Mouse (Mus musculus): ENCODE data around the gene Tmem128. TPM values are rescaled to one million over a fixed set of nuclear protein-coding genes. Genes with fewer than 3 reads are reported as not detected.

Tmem128 gene
- 24.3 and 24.4 TPM in 2 replicates for polyA plus RNA-seq (2012; rRNA removed)

GRCm38 (mm10) chr5:38260107-38260682 is at the start of gene Tmem128:
Gene Tmem128, plus strand, starts transcription at chr5:38260185.

DNA sequence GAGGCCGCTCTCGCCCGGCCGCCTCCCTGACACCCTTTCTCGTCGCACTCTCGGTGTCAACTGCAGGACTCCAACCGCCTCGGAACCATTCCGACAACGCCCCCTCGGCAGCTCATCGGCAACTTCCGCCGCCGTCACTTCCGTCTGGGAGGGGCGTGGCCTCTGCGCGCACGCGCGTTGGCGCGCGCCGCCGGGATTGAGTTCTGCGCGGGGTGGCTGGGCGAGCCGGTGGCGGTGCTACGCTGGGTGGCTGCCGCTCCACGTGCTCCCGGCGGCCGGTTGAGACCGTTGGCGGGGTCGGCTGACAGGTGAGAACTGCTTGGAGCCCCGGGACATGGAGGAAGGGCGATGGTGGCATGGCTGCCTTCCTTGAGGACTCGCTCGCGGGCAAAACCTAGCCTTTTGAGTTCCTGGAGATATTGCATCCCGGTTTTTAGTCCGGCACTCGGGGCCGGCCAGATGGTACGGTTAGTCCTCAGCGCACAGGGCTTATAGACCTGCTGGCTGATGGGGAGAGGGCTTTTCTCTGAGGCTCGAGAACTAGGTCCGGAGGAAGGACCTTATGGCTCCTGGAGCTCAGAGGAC is 39.6 kb upstream of the Tmem128 start, which contains the start of the genes Zbtb49 and Lyar:
Zbtb49 (minus strand) TSS at position 130 of the 585 bp plus-strand sequence.
Lyar (plus strand) TSS at position 143 of the 585 bp plus-strand sequence.

GRCm38 (mm10) chr5:38275771-38276170 is 15.8 kb downstream of the Tmem128 start, which contains the start of gene Otop1:
Gene Otop1, plus strand, starts transcription at chr5:38275972.

Other genes starting within 250 kb of the Tmem128 start
- 10.4 and 10.6 TPM in 2 replicates for gene Stx18, start 221.4 kb upstream of the Tmem128 start, polyA plus RNA-seq (2012; rRNA removed)
- gene Nsg1, start 100.3 kb upstream of the Tmem128 start, polyA plus RNA-seq (2012; rRNA removed) = 1.0 and 1.8 TPM in 2 replicates
- 2.9 and 3.5 TPM in 2 replicates for gene Zbtb49, start 39.7 kb upstream of the Tmem128 start, polyA plus RNA-seq (2012; rRNA removed)
- 20.4 and 21.5 TPM in 2 replicates for gene Lyar, start 39.7 kb upstream of the Tmem128 start, polyA plus RNA-seq (2012; rRNA removed)
- gene Otop1, start 15.8 kb downstream of the Tmem128 start, polyA plus RNA-seq (2012; rRNA removed) = 0.01 TPM in 1 of 2 replicates, not detected in the other
- gene Drd5, start 59.2 kb downstream of the Tmem128 start, polyA plus RNA-seq (2012; rRNA removed) = not detected in 2 replicates
- gene Slc2a9, start 243.0 kb downstream of the Tmem128 start, polyA plus RNA-seq (2012; rRNA removed) = 7.3 and 7.7 TPM in 2 replicates